Mouse (Mus musculus) hindbrain, embryonic 16.5 days (tissue): ENCODE measurements around the gene Nfatc2. TPM values are rescaled to one million over a fixed set of nuclear protein-coding genes. Genes with fewer than 3 reads are reported as not detected.
A peak's percentile ranks its signal among the peaks of the same experiment; 100 is the strongest.

Experiments used
- ATAC-seq: fragments of 200-750 bp; cut with Nextera tagmentation; 2 replicates; pipeline ENCODE4 v1.8.0; 2017; ENCODE audit warnings: moderate TSS enrichment, moderate library complexity
- H3K27ac ChIP-seq: fragments of 300-500 bp; sonication (generic); 2 replicates; pipeline ENCODE4 v1.5.1; 2014; ENCODE audit warnings: low read depth, mild to moderate bottlenecking, control low read depth, low read length, moderate library complexity
- H3K27me3 ChIP-seq: fragments of 300-500 bp; sonication (generic); replicated peaks from 2 replicates; pipeline ENCODE4 v1.6.1; 2014; ENCODE audit warnings: low read length; ENCODE audit not compliant: control insufficient read depth, insufficient read depth
- H3K36me3 ChIP-seq: fragments of 300-500 bp; sonication (generic); 2 replicates; pipeline ENCODE4 v1.6.1; 2014; ENCODE audit warnings: mild to moderate bottlenecking, low read length, moderate library complexity, mixed read lengths; ENCODE audit not compliant: control insufficient read depth, insufficient read depth
- H3K4me1 ChIP-seq: fragments of 300-500 bp; sonication (generic); 2 replicates; pipeline ENCODE4 v1.6.1; 2014; ENCODE audit warnings: low read depth, low read length; ENCODE audit not compliant: control insufficient read depth, insufficient read depth
- H3K4me2 ChIP-seq: fragments of 300-500 bp; sonication (generic); 2 replicates; pipeline ENCODE4 v1.6.1; 2014; ENCODE audit warnings: mild to moderate bottlenecking, low read length, control low read depth, moderate library complexity
- H3K4me3 ChIP-seq: fragments of 300-500 bp; sonication (generic); 2 replicates; pipeline ENCODE4 v1.5.1; 2014; ENCODE audit warnings: mild to moderate bottlenecking, low read length, control low read depth, moderate library complexity
- H3K9ac ChIP-seq: fragments of 300-500 bp; sonication (generic); 2 replicates; pipeline ENCODE4 v1.6.1; 2014; ENCODE audit warnings: low read depth, mild to moderate bottlenecking, control low read depth, low read length, moderate library complexity
- H3K9me3 ChIP-seq: fragments of 300-500 bp; sonication (generic); 2 replicates; pipeline ENCODE4 v1.6.1; 2014; ENCODE audit warnings: mild to moderate bottlenecking, low read length, moderate library complexity; ENCODE audit not compliant: control insufficient read depth
- WGBS: fragments of 180-500 bp; shearing (Covaris S2); extraction: QIAGEN DNeasy Blood & Tissue Kit; methylation state at CpG from one replicate; pipeline ENCODE4 v1.1.7; 2014; 5-methylcytosine and 5-hydroxymethylcytosine counted together
- polyA plus RNA-seq: library from polyadenylated mRNA; unstranded; fragments of >200 nt; fragmentation: Nextera tagmentation; extraction: Ambion mirVana; gene quantifications from 2 replicates; pipeline ENCODE4 v1.2.1, GENCODE M21; 2015

The Nfatc2 gene
- polyA plus RNA-seq, 1 experiment from 2014 or later: 6.2 TPM

GRCm38 (mm10) chr2:168584408-168584807, 17.0 kb downstream of the Nfatc2 start:
- Histone ChIP-seq H3K27ac (no peak overlapping the region), H3K4me3 (no peak overlapping the region), H3K27me3 (0 out of 2 replicates have a peak, but pooled peaks cover 3% of the 10 kb centered on the region), H3K4me2 (no peak overlapping the region), H3K9ac (no peak overlapping the region), H3K36me3 (no peaks in the 10 kb centered on the region), H3K4me1 (peaks cover 16% of the 10 kb centered on the region), H3K9me3 (no peaks in the 10 kb centered on the region)
- WGBS: 45% methylated on average over 8 of the region's 8 CpGs
- ATAC-seq: no peak

DNA sequence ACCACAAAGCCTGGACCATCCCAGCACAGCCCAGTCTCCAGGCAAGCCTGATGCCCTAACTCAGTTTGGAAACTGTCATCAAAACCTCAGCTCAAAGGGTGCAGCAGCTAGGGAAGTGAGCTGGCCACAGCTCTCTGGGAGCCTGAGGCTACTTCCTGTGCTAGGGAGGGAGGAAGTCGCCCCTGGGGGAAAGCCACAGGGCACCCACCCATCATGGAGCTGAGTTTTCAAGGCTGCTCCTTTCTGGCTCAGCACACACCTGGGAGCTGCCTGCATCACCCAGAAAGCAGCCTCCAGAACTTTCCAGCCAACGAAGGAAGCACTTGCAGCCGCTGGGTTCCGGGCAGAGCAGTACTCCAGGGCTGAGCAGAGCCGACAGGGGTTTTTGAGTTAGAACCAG, 18.4 kb downstream of the Nfatc2 start:
- Histone ChIP-seq H3K27ac (no peak overlapping the region), H3K9me3 (no peaks in the 10 kb centered on the region), H3K36me3 (no peaks in the 10 kb centered on the region), H3K4me1 (peaks cover 10% of the 10 kb centered on the region), H3K27me3 (no peaks in the 10 kb centered on the region), H3K4me3 (no peak overlapping the region), H3K4me2 (no peak overlapping the region), H3K9ac (no peak overlapping the region)
- WGBS: 77% methylated on average over 5 of the region's 5 CpGs
- no peak for ATAC-seq

- H3K27me3 ChIP-seq: no peaks in the 10 kb centered on the region
- peaks cover 10% of the 10 kb centered on the region for H3K4me1 ChIP-seq
- no peaks in the 10 kb centered on the region for H3K36me3 ChIP-seq
- H3K27ac ChIP-seq: no peak overlapping the region
- no peaks in the 10 kb centered on the region for H3K9me3 ChIP-seq
- no peak overlapping the region for H3K4me2 ChIP-seq
- no peak overlapping the region for H3K9ac ChIP-seq
- no peak overlapping the region for H3K4me3 ChIP-seq
- no peak for ATAC-seq
- WGBS: 59% methylated on average over 6 of the region's 6 CpGs
Measured at GRCm38 (mm10) chr2:168581207-168581854, 20.1 kb downstream of the Nfatc2 start.

- Histone ChIP-seq H3K27me3 (no peaks in the 10 kb centered on the region), H3K4me2 (no peak overlapping the region), H3K36me3 (no peaks in the 10 kb centered on the region), H3K9ac (peak overlapping the region; percentile 3; the same call in 1 of the 2 replicates), H3K27ac (no peak overlapping the region), H3K4me3 (no peak overlapping the region), H3K4me1 (peaks cover 10% of the 10 kb centered on the region), H3K9me3 (no peaks in the 10 kb centered on the region)
- 58% methylated on average over 22 of the region's 22 CpGs for WGBS
- no peak for ATAC-seq
Measured at GRCm38 (mm10) chr2:168580295-168580915, 21.1 kb downstream of the Nfatc2 start.

GRCm38 (mm10) chr2:168579601-168580130, 21.8 kb downstream of the Nfatc2 start:
- Histone ChIP-seq H3K9ac (0 out of 2 replicates have a peak overlapping the region, but pooled peaks have one; percentile 11), H3K4me1 (peaks cover 9% of the 10 kb centered on the region), H3K9me3 (no peaks in the 10 kb centered on the region), H3K4me3 (no peak overlapping the region), H3K27ac (no peak overlapping the region), H3K4me2 (no peak overlapping the region), H3K36me3 (no peaks in the 10 kb centered on the region), H3K27me3 (no peaks in the 10 kb centered on the region)
- 87% methylated on average over 15 of the region's 15 CpGs for WGBS
- ATAC-seq: no peak

GRCm38 (mm10) chr2:168579109-168579508, 22.3 kb downstream of the Nfatc2 start:
- WGBS: 88% methylated on average over 3 of the region's 3 CpGs
- no peaks in the 10 kb centered on the region for H3K27me3 ChIP-seq
- H3K27ac ChIP-seq: no peak overlapping the region

GRCm38 (mm10) chr2:168578132-168578531, 23.3 kb downstream of the Nfatc2 start:
- no peaks in the 10 kb centered on the region for H3K27me3 ChIP-seq
- WGBS: 63% methylated on average over 9 of the region's 9 CpGs

More at GRCm38 (mm10) chr2:168579109-168579508, 22.3 kb downstream of the Nfatc2 start:
- H3K9me3 ChIP-seq: no peaks in the 10 kb centered on the region
- H3K4me3 ChIP-seq: no peak overlapping the region
- no peaks in the 10 kb centered on the region for H3K36me3 ChIP-seq
- peaks cover 4% of the 10 kb centered on the region for H3K4me1 ChIP-seq
- no peak for ATAC-seq
- H3K9ac ChIP-seq: no peak overlapping the region
- H3K4me2 ChIP-seq: no peak overlapping the region

GRCm38 (mm10) chr2:168577381-168577780, 24.1 kb downstream of the Nfatc2 start:
- Histone ChIP-seq H3K4me2 (no peak overlapping the region), H3K27me3 (no peaks in the 10 kb centered on the region), H3K36me3 (no peaks in the 10 kb centered on the region), H3K9me3 (no peaks in the 10 kb centered on the region), H3K9ac (no peak overlapping the region), H3K4me1 (peaks cover 4% of the 10 kb centered on the region), H3K4me3 (no peak overlapping the region), H3K27ac (no peak overlapping the region)
- WGBS: 80% methylated on average over 7 of the region's 7 CpGs
- no peak for ATAC-seq

More at GRCm38 (mm10) chr2:168578132-168578531, 23.3 kb downstream of the Nfatc2 start:
- H3K27ac ChIP-seq: no peak overlapping the region
- no peak overlapping the region for H3K4me3 ChIP-seq
- H3K9me3 ChIP-seq: no peaks in the 10 kb centered on the region
- H3K9ac ChIP-seq: no peak overlapping the region
- H3K36me3 ChIP-seq: no peaks in the 10 kb centered on the region
- no peak overlapping the region for H3K4me2 ChIP-seq
- peaks cover 4% of the 10 kb centered on the region for H3K4me1 ChIP-seq
- ATAC-seq: no peak

DNA sequence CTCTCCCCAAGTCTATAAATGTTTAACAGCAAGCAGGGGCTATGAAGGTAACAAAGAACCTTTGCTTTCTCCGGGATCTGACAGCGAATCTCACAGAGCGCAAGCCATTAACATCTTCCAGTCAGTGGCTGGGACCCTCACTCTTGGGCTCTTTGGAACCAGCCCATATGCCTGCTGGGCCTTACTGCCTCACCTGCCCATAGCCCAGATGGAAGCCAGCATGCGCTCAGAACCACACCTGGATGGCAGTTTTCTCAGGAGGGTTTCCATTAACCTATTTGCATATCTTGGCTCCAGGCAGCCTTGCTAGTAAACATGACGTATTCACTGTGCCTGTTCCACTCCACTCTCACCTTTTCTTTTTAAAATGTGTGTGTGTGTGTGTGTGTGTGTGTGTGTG, 25.6 kb downstream of the Nfatc2 start:
- no peak for ATAC-seq

More for the DNA sequence above, 25.6 kb downstream of the Nfatc2 start:
- no peak overlapping the region for H3K9ac ChIP-seq
- WGBS: 70% methylated on average over 5 of the region's 5 CpGs
- H3K4me3 ChIP-seq: no peak overlapping the region
- peaks cover 9% of the 10 kb centered on the region for H3K9me3 ChIP-seq
- no peaks in the 10 kb centered on the region for H3K27me3 ChIP-seq
- no peaks in the 10 kb centered on the region for H3K36me3 ChIP-seq
- H3K4me1 ChIP-seq: peaks cover 4% of the 10 kb centered on the region
- H3K4me2 ChIP-seq: no peak overlapping the region
- no peak overlapping the region for H3K27ac ChIP-seq
